Mouse (Mus musculus) stomach, embryonic 16.5 days (tissue): ENCODE measurements at regions not wholly inside any gene's neighbourhood (a gene's known extent, or its start where the extent isn't known, plus 50 kb on each side); places are given as distances from the start of the nearest gene placed in this dataset.

Experiments used
- ATAC-seq: fragments of 200-750 bp; cut with Nextera tagmentation; 2 replicates; pipeline ENCODE4 v1.8.0; 2017; ENCODE audit warnings: moderate number of reproducible peaks, moderate TSS enrichment; ENCODE audit not compliant: insufficient read depth, low FRiP score
- H3K27ac ChIP-seq: fragments of 300-500 bp; sonication (generic); 2 replicates; pipeline ENCODE4 v1.5.1; 2014; ENCODE audit warnings: low read length
- H3K27me3 ChIP-seq: fragments of 300-500 bp; sonication (generic); 2 replicates; pipeline ENCODE4 v1.6.1; 2014; ENCODE audit warnings: low read length, control low read depth, mixed read lengths; ENCODE audit not compliant: control insufficient read depth, insufficient read depth
- H3K36me3 ChIP-seq: fragments of 300-500 bp; sonication (generic); 2 replicates; pipeline ENCODE4 v1.6.1; 2014; ENCODE audit warnings: low read length; ENCODE audit not compliant: control insufficient read depth, insufficient read depth
- H3K4me1 ChIP-seq: fragments of 300-500 bp; sonication (generic); 2 replicates; pipeline ENCODE4 v1.6.1; 2014; ENCODE audit warnings: low read length, control low read depth, mixed read lengths; ENCODE audit not compliant: control insufficient read depth, insufficient read depth
- H3K4me2 ChIP-seq: fragments of 300-500 bp; sonication (generic); 2 replicates; pipeline ENCODE4 v1.6.1; 2014; ENCODE audit warnings: low read depth, low read length, mixed read lengths
- H3K4me3 ChIP-seq: fragments of 300-500 bp; sonication (generic); replicated peaks from 2 replicates; pipeline ENCODE4 v1.5.1; 2014; ENCODE audit warnings: mild to moderate bottlenecking, low read length
- H3K9ac ChIP-seq: fragments of 300-500 bp; sonication (generic); 2 replicates; pipeline ENCODE4 v1.6.1; 2014; ENCODE audit warnings: low read length
- H3K9me3 ChIP-seq: fragments of 300-500 bp; sonication (generic); replicated peaks from 2 replicates; pipeline ENCODE4 v1.6.1; 2016; ENCODE audit warnings: low read length, control low read depth; ENCODE audit not compliant: control insufficient read depth
- WGBS: fragments of 180-500 bp; shearing (Covaris S2); extraction: QIAGEN DNeasy Blood & Tissue Kit; methylation state at CpG from one replicate; pipeline ENCODE4 v1.1.7; 2014; 5-methylcytosine and 5-hydroxymethylcytosine counted together

- H3K9me3 ChIP-seq = no peaks in the 10 kb centered on the region
- H3K4me3 ChIP-seq = no peak overlapping the region
- WGBS = 35% methylated on average over 5 of the region's 5 CpGs
- H3K4me2 ChIP-seq = no peak overlapping the region
- H3K27ac ChIP-seq = peak overlapping the region; percentile 47
- peak; percentile 84 for ATAC-seq
- H3K4me1 ChIP-seq = peaks cover 3% of the 10 kb centered on the region; the same call in 1 of the 2 replicates
- H3K9ac ChIP-seq = no peak overlapping the region; the same call in 1 of the 2 replicates
- H3K36me3 ChIP-seq = no peaks in the 10 kb centered on the region
- no peaks in the 10 kb centered on the region; the same call in 1 of the 2 replicates for H3K27me3 ChIP-seq
Observed at GRCm38 (mm10) chrX:11419162-11419631, 91.6 kb downstream of the H2al1j start.

GRCm38 (mm10) chrX:11432403-11433004, 104.9 kb downstream of the H2al1j start:
- Histone ChIP-seq H3K4me3 (no peak overlapping the region), H3K4me1 (peaks cover 4% of the 10 kb centered on the region), H3K27ac (peak overlapping the region; percentile 27; the same call in 1 of the 2 replicates), H3K9me3 (no peaks in the 10 kb centered on the region), H3K9ac (no peak overlapping the region), H3K27me3 (peaks cover 22% of the 10 kb centered on the region; the same call in 1 of the 2 replicates), H3K36me3 (no peaks in the 10 kb centered on the region), H3K4me2 (no peak overlapping the region)
- no peak for ATAC-seq
- 47% methylated on average over 11 of the region's 12 CpGs for WGBS

GRCm38 (mm10) chrX:11435338-11435737, 107.7 kb downstream of the H2al1j start:
- no peak overlapping the region for H3K9ac ChIP-seq

GRCm38 (mm10) chrX:11437151-11437944, 109.7 kb downstream of the H2al1j start:
- Histone ChIP-seq H3K4me1 (peaks cover 6% of the 10 kb centered on the region), H3K36me3 (no peaks in the 10 kb centered on the region), H3K4me2 (no peak overlapping the region), H3K27me3 (peaks cover 8% of the 10 kb centered on the region; the same call in 1 of the 2 replicates), H3K9me3 (no peaks in the 10 kb centered on the region), H3K4me3 (no peak overlapping the region), H3K9ac (no peak overlapping the region; the same call in 1 of the 2 replicates), H3K27ac (peak overlapping the region; percentile 62; the same call in 1 of the 2 replicates)
- ATAC-seq = 0 out of 2 replicates have a peak, but pooled peaks have one; percentile 57
- 50% methylated on average over 12 of the region's 12 CpGs for WGBS

More at GRCm38 (mm10) chrX:11435338-11435737, 107.7 kb downstream of the H2al1j start:
- 52% methylated on average over 6 of the region's 6 CpGs for WGBS
- H3K9me3 ChIP-seq = no peaks in the 10 kb centered on the region
- no peaks in the 10 kb centered on the region for H3K36me3 ChIP-seq
- ATAC-seq = no peak
- no peak overlapping the region for H3K27ac ChIP-seq
- peaks cover 6% of the 10 kb centered on the region for H3K4me1 ChIP-seq
- H3K27me3 ChIP-seq = peaks cover 13% of the 10 kb centered on the region; the same call in 1 of the 2 replicates
- no peak overlapping the region for H3K4me3 ChIP-seq
- no peak overlapping the region for H3K4me2 ChIP-seq

GRCm38 (mm10) chrX:11443543-11443942, 115.9 kb downstream of the H2al1j start:
- H3K9me3 ChIP-seq = no peaks in the 10 kb centered on the region
- H3K27me3 ChIP-seq = peaks cover 3% of the 10 kb centered on the region; the same call in 1 of the 2 replicates
- H3K9ac ChIP-seq = no peak overlapping the region
- no peak for ATAC-seq
- 39% methylated on average over 7 of the region's 7 CpGs for WGBS
- H3K4me1 ChIP-seq = no peaks in the 10 kb centered on the region
- H3K36me3 ChIP-seq = no peaks in the 10 kb centered on the region
- no peak overlapping the region for H3K4me3 ChIP-seq
- H3K27ac ChIP-seq = no peak overlapping the region
- H3K4me2 ChIP-seq = no peak overlapping the region

GRCm38 (mm10) chrX:11444261-11444725, 116.7 kb downstream of the H2al1j start:
- H3K4me1 ChIP-seq = no peaks in the 10 kb centered on the region
- no peak overlapping the region for H3K4me3 ChIP-seq
- no peaks in the 10 kb centered on the region for H3K9me3 ChIP-seq
- 62% methylated on average over 10 of the region's 10 CpGs for WGBS
- ATAC-seq = no peak
- no peaks in the 10 kb centered on the region for H3K36me3 ChIP-seq
- no peak overlapping the region for H3K4me2 ChIP-seq
- peaks cover 3% of the 10 kb centered on the region; the same call in 1 of the 2 replicates for H3K27me3 ChIP-seq
- no peak overlapping the region for H3K27ac ChIP-seq
- H3K9ac ChIP-seq = no peak overlapping the region

GRCm38 (mm10) chrX:11448711-11449110, 121.1 kb downstream of the H2al1j start:
- H3K4me1 ChIP-seq = no peaks in the 10 kb centered on the region
- no peak overlapping the region for H3K9ac ChIP-seq
- whole genome bisulfite sequencing = 72% methylated on average over 4 of the region's 4 CpGs
- ATAC-seq = no peak
- H3K27ac ChIP-seq = no peak overlapping the region
- H3K4me2 ChIP-seq = no peak overlapping the region
- H3K27me3 ChIP-seq = peaks cover 3% of the 10 kb centered on the region; the same call in 1 of the 2 replicates
- H3K9me3 ChIP-seq = no peaks in the 10 kb centered on the region
- H3K36me3 ChIP-seq = no peaks in the 10 kb centered on the region
- H3K4me3 ChIP-seq = no peak overlapping the region

GRCm38 (mm10) chrX:11458521-11458920, 130.9 kb downstream of the H2al1j start:
- no peaks in the 10 kb centered on the region for H3K9me3 ChIP-seq
- no peak for ATAC-seq
- no peak overlapping the region for H3K4me2 ChIP-seq
- H3K27ac ChIP-seq = no peak overlapping the region
- H3K27me3 ChIP-seq = no peaks in the 10 kb centered on the region; the same call in 1 of the 2 replicates
- H3K9ac ChIP-seq = no peak overlapping the region
- H3K4me1 ChIP-seq = no peaks in the 10 kb centered on the region
- WGBS = 62% methylated on average over 4 of the region's 4 CpGs
- H3K4me3 ChIP-seq = no peak overlapping the region
- no peaks in the 10 kb centered on the region for H3K36me3 ChIP-seq
